Mouse (Mus musculus) liver, embryonic 14.5 days (tissue): ENCODE results near the gene Tecta. TPM values are rescaled to one million over a fixed set of nuclear protein-coding genes. Genes with fewer than 3 reads are reported as not detected.

Source experiments
- ATAC-seq: fragments of 200-750 bp; cut with Nextera tagmentation; 2 replicates; pipeline ENCODE4 v1.8.0; 2017; ENCODE audit warnings: moderate number of reproducible peaks, mild to moderate bottlenecking, moderate library complexity; ENCODE audit not compliant: insufficient read depth
- DNase-seq, 3 experiments: peaks; one replicate each; pipeline ENCODE4 v3.0.0-alpha.2; 2012 to 2013; ENCODE audit warnings: low read depth in 3 of 3, low spot score in 3 of 3
- H3K27ac ChIP-seq: fragments of 300-500 bp; sonication (generic); 2 replicates; pipeline ENCODE4 v1.5.1; 2014; ENCODE audit warnings: moderate library complexity, mild to moderate bottlenecking, control low read depth, inconsistent platforms
- H3K27me3 ChIP-seq: fragments of 300-500 bp; sonication (generic); 2 replicates; pipeline ENCODE4 v1.6.1; 2014; ENCODE audit warnings: mild to moderate bottlenecking, low read length, moderate library complexity; ENCODE audit not compliant: control insufficient read depth, insufficient read depth
- H3K36me3 ChIP-seq: fragments of 300-500 bp; sonication (generic); replicated peaks from 2 replicates; pipeline ENCODE4 v1.6.1; 2014; ENCODE audit warnings: low read depth; ENCODE audit not compliant: control insufficient read depth, insufficient read depth
- H3K4me1 ChIP-seq, 2 experiments: fragments of 200-500 bp in 1 of 2; fragments of 300-500 bp in 1 of 2; sonication (generic) in 1 of 2; replicated peaks; 2 replicates each; pipeline ENCODE4 v1.6.1; 2012 to 2014; ENCODE audit warnings: antibody characterized with exemption in 1 of 2, inconsistent platforms in 1 of 2, low read length in 1 of 2; ENCODE audit not compliant: control insufficient read depth in 2 of 2, insufficient read depth in 2 of 2
- H3K4me2 ChIP-seq: fragments of 300-500 bp; sonication (generic); 2 replicates; pipeline ENCODE4 v1.6.1; 2014; ENCODE audit warnings: low read depth, mild to moderate bottlenecking, control low read depth, moderate library complexity
- H3K4me3 ChIP-seq, 2 experiments: fragments of 200-500 bp in 1 of 2; fragments of 300-500 bp in 1 of 2; sonication (generic) in 1 of 2; 2 replicates each; pipeline ENCODE4 v1.5.1; 2012 to 2014; ENCODE audit warnings: low read depth in 2 of 2, low read length in 2 of 2, mild to moderate bottlenecking in 2 of 2, control low read depth in 1 of 2, inconsistent platforms in 1 of 2, moderate library complexity in 1 of 2; ENCODE audit not compliant: insufficient read depth in 1 of 2
- H3K9ac ChIP-seq: fragments of 300-500 bp; sonication (generic); replicated peaks from 2 replicates; pipeline ENCODE4 v1.6.1; 2014; ENCODE audit warnings: mild to moderate bottlenecking, control low read depth, moderate library complexity
- H3K9me3 ChIP-seq: fragments of 300-500 bp; sonication (generic); 2 replicates; pipeline ENCODE4 v1.6.1; 2016; ENCODE audit warnings: low read length, mixed read lengths; ENCODE audit not compliant: control insufficient read depth
- CTCF ChIP-seq: IDR thresholded peaks from 2 replicates; pipeline ENCODE4 v1.5.1; 2016; ENCODE audit warnings: antibody characterized with exemption, low read depth, control low read depth
- EP300 ChIP-seq: IDR thresholded peaks from 2 replicates; pipeline ENCODE4 v1.6.1; 2016; ENCODE audit warnings: antibody characterized with exemption, low read depth
- WGBS: fragments of 180-500 bp; shearing (Covaris S2); extraction: QIAGEN DNeasy Blood & Tissue Kit; methylation state at CpG from one replicate; pipeline ENCODE4 v1.1.7; 2014; ENCODE audit not compliant: insufficient replicate concordance; 5-methylcytosine and 5-hydroxymethylcytosine counted together
- polyA plus RNA-seq, 2 experiments: library from polyadenylated mRNA; depleted of rRNA in 1 of 2; stranded (reverse) in 1 of 2; unstranded in 1 of 2; fragments of >200 nt; fragmentation: Nextera tagmentation in 1 of 2; extraction: Ambion mirVana in 1 of 2; gene quantifications; 2 replicates each; pipeline versions ENCODE4 v1.2.1 to v1.2.3; 2012 to 2014

Tecta gene
- polyA plus RNA-seq, 2 experiments: 0.05 to 0.28 TPM

DNA sequence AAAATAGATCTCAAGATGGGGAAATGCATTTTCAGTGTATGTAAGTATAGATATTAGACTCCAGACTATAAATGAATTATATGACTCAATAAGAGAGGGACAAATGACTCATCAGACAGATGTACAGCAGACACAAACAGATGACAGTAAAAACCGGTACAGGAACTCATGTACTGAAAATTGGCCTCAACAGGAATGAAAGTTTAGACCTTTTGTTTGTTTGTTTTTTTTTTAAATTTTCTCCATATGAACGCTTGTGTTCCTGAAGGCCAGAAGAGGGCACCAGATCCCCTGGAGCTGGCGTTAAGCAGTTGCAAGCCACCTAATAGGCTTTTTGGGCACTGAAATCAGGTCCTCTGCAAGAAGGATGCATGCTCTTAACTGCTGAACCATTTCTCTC is 85.9 kb downstream of the Tecta start:
- Histone ChIP-seq H3K9ac (no peak overlapping the region), H3K9me3 (no peaks in the 10 kb centered on the region), H3K4me2 (no peak overlapping the region), H3K4me3 (no peak overlapping the region), H3K4me1 (no peaks in the 10 kb centered on the region; a peak in 1 of 4 replicates), H3K36me3 (no peaks in the 10 kb centered on the region), H3K27me3 (no peaks in the 10 kb centered on the region), H3K27ac (no peak overlapping the region)
- ATAC-seq (no peak), DNase-seq (no peak)
- 12% methylated on average over 3 of the region's 3 CpGs for WGBS
- peak; percentile 52 for TF ChIP-seq CTCF
- no peak for TF ChIP-seq EP300

DNA sequence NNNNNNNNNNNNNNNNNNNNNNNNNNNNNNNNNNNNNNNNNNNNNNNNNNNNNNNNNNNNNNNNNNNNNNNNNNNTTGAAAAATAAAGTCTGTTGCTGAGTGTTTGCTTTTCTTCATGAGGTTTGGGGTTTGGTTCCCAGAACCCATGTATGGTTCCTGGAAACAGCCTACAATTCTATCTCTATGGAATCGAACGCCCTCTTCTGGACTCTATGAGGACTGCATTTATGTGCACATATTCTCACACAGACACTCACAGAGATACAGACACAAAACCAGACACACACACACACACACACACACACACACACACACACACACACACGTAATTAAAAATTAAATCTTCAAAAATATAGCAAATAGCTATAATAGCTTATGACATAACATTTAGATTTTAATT is 88.4 kb downstream of the Tecta start:
- no peaks in the 10 kb centered on the region for H3K36me3 ChIP-seq
- H3K27ac ChIP-seq: no peak overlapping the region
- no peak overlapping the region for H3K9ac ChIP-seq
- H3K27me3 ChIP-seq: no peaks in the 10 kb centered on the region
- 62% methylated on average over 3 of the region's 3 CpGs for WGBS
- DNase-seq (no peak), ATAC-seq (no peak)
- TF ChIP-seq CTCF (no peak), EP300 (no peak)
- H3K4me2 ChIP-seq: no peak overlapping the region
- H3K9me3 ChIP-seq: no peaks in the 10 kb centered on the region
- no peak overlapping the region for H3K4me3 ChIP-seq
- H3K4me1 ChIP-seq: no peaks in the 10 kb centered on the region; a peak in 1 of 4 replicates

DNA sequence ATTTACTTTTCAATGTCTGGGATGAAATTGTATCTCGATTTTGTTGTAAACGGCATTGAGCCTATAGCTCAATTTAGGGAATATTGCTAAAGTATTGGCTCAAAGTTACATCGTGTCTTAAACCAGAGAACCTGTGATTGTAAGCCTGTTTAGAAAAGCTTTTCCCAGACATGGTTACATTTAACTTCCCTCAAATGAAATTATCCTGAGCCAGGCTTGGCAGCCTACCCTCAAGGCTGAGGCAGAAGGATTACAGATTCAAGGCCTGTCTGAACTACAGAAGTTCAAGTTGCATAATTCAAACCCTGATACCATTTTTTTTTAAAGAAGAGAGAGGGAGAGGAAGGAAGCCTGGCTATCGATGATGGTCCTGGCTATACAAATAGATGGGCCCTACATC is 95.8 kb downstream of the Tecta start:
- no peaks in the 10 kb centered on the region for H3K27me3 ChIP-seq
- ATAC-seq: no peak
- H3K9me3 ChIP-seq: no peaks in the 10 kb centered on the region
- no peaks in the 10 kb centered on the region; a peak in 1 of 4 replicates for H3K4me1 ChIP-seq
- H3K36me3 ChIP-seq: no peaks in the 10 kb centered on the region
- H3K9ac ChIP-seq: no peak overlapping the region
- no peak for DNase-seq
- 71% methylated on average over 4 of the region's 4 CpGs for WGBS
- no peak overlapping the region for H3K4me2 ChIP-seq
- no peak overlapping the region for H3K27ac ChIP-seq
- TF ChIP-seq CTCF: no peak
- TF ChIP-seq EP300: no peak
- H3K4me3 ChIP-seq: no peak overlapping the region

DNA sequence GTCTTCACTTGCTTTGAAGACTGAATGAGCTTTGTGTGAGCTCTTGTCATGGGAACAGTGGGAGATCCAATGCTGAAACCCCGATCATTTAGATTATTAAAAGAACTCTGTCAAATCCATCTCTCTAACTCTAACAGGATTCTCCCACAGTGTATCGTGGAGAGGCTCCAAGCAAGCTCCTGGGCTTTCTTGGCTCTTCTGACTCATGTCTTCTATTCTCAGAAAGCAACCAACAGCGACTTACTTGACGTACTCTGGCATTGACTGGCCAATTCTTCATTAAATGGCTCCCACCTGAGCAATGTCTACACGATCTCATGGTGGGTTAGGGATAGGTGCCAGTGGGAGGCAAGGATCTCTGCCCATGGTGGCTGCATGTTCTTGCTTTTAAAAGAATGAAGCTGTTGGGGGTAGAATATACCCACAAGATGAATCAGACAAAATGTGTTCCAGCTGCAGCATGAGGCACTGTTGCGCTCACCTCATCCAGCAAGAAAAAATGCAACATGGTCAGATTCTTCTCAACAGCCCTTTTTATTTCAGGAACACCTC is 98.6 kb downstream of the Tecta start:
- 59% methylated on average over 6 of the region's 6 CpGs for WGBS
- Histone ChIP-seq H3K9ac (no peak overlapping the region), H3K9me3 (no peaks in the 10 kb centered on the region), H3K27me3 (no peaks in the 10 kb centered on the region), H3K4me2 (no peak overlapping the region), H3K4me1 (no peaks in the 10 kb centered on the region), H3K27ac (no peak overlapping the region), H3K4me3 (no peak overlapping the region), H3K36me3 (no peaks in the 10 kb centered on the region)
- ATAC-seq (no peak), DNase-seq (no peak)
- TF ChIP-seq CTCF: no peak
- TF ChIP-seq EP300: no peak

DNA sequence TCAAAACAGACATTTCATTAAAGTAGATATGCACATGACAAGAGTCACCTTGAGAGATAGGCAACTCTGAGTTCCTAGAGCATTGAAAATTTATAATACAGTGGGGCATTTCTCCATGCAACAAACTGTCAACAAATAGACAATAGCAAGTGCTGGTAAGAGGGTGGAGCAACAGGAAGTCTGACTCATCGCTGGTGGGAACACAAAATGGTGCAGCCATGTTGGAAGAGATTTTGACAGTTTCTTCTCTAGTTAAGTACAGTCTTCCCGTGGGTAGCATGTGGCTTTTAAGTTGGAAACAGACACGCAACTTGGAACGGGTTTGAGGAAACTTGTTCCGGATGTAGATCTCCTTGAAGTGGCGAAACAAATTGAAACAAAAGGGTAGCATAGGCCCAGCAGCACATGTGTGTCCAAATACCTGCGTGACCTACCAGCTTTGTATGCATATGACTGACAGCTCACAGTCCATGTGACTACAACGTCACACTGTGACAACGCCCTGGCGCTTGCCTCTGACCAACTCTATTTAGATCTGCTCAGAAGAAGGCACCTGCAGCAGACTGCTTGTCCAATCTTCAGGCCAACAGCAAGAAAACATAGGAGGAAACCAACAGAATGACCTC is 103.3 kb downstream of the Tecta start:
- H3K27ac ChIP-seq: no peak overlapping the region

More for the DNA sequence above, 103.3 kb downstream of the Tecta start:
- Histone ChIP-seq H3K4me3 (no peak overlapping the region), H3K4me1 (no peaks in the 10 kb centered on the region; a peak in 1 of 4 replicates), H3K27me3 (no peaks in the 10 kb centered on the region), H3K9me3 (no peaks in the 10 kb centered on the region), H3K9ac (no peak overlapping the region), H3K36me3 (no peaks in the 10 kb centered on the region), H3K4me2 (no peak overlapping the region)
- DNase-seq (no peak), ATAC-seq (no peak)
- TF ChIP-seq CTCF (no peak), EP300 (no peak)
- 68% methylated on average over 10 of the region's 10 CpGs for WGBS
